Mouse (Mus musculus): ENCODE data around the gene Olfr1241. TPM values are rescaled to one million over a fixed set of nuclear protein-coding genes. Genes with fewer than 3 reads are reported as not detected.

Gene Olfr1241
- polyA plus RNA-seq (2014; fragmentation: Nextera tagmentation; extraction: Ambion mirVana) = not detected in 2 replicates

- no peak within 1 kb of the TSS for H3K4me3 ChIP-seq (ENCODE audit: low read depth, low read length)
- no peaks in the 10 kb centered on the region for H3K4me1 ChIP-seq (replicated peaks; ENCODE audit: control insufficient read depth, insufficient read depth, low read length)
- H3K9ac ChIP-seq (ENCODE audit: low read length) = no peak within 1 kb of the TSS
- no peaks in the 10 kb centered on the region for H3K36me3 ChIP-seq (ENCODE audit: control insufficient read depth, insufficient read depth, low read length)
- no peak within 1 kb of the TSS for H3K27ac ChIP-seq (ENCODE audit: low read depth)
- no peaks in the 10 kb centered on the region for H3K9me3 ChIP-seq (ENCODE audit: control insufficient read depth, low read length)
- no peak for DNase-seq (ENCODE audit: low spot score)
- no peak for ATAC-seq (replicated peaks; ENCODE audit: low FRiP score, low TSS enrichment, low read depth)
- no peaks in the 10 kb centered on the region for H3K27me3 ChIP-seq (replicated peaks; ENCODE audit: control insufficient read depth, insufficient read depth, low read length)
- no peak within 1 kb of the TSS for H3K4me2 ChIP-seq (ENCODE audit: low read length)
Measured at GRCm38 (mm10) chr2:89487026-89487425, at the start of gene Olfr1241. TSS of gene Olfr1241 (minus strand) at chr2:89487126.

- Histone ChIP-seq H3K27me3 (replicated peaks; ENCODE audit: control insufficient read depth, insufficient read depth, low read length) (no peaks in the 10 kb centered on the region), H3K4me1 (replicated peaks; ENCODE audit: control insufficient read depth, insufficient read depth, low read length) (no peaks in the 10 kb centered on the region), H3K4me2 (ENCODE audit: low read length) (no peak within 1 kb of the TSS), H3K27ac (ENCODE audit: low read depth) (no peak within 1 kb of the TSS), H3K9ac (ENCODE audit: low read length) (no peak within 1 kb of the TSS), H3K9me3 (ENCODE audit: control insufficient read depth, low read length) (no peaks in the 10 kb centered on the region), H3K36me3 (ENCODE audit: control insufficient read depth, insufficient read depth, low read length) (no peaks in the 10 kb centered on the region), H3K4me3 (ENCODE audit: low read depth, low read length) (no peak within 1 kb of the TSS)
- ATAC-seq (replicated peaks; ENCODE audit: low FRiP score, low TSS enrichment, low read depth) = no peak
- WGBS = 85% methylated on average over 1 of the region's 1 CpGs
- DNase-seq (ENCODE audit: low spot score) = no peak
Measured at GRCm38 (mm10) chr2:89531387-89531786, 44.5 kb upstream of the Olfr1241 start, which contains the start of gene Olfr1243. TSS of gene Olfr1243 (minus strand) at chr2:89531487.

- no peak for ATAC-seq (replicated peaks; ENCODE audit: low FRiP score, low TSS enrichment, low read depth)
- no peaks in the 10 kb centered on the region for H3K4me1 ChIP-seq (replicated peaks; ENCODE audit: control insufficient read depth, insufficient read depth, low read length)
- no peak for DNase-seq (ENCODE audit: low spot score)
- no peaks in the 10 kb centered on the region for H3K36me3 ChIP-seq (ENCODE audit: control insufficient read depth, insufficient read depth, low read length)
- no peak within 1 kb of the TSS for H3K4me2 ChIP-seq (ENCODE audit: low read length)
- WGBS = 78% methylated on average over 1 of the region's 1 CpGs
- H3K27me3 ChIP-seq (replicated peaks; ENCODE audit: control insufficient read depth, insufficient read depth, low read length) = no peaks in the 10 kb centered on the region
- H3K9ac ChIP-seq (ENCODE audit: low read length) = no peak within 1 kb of the TSS
- H3K4me3 ChIP-seq (ENCODE audit: low read depth, low read length) = no peak within 1 kb of the TSS
- no peak within 1 kb of the TSS for H3K27ac ChIP-seq (ENCODE audit: low read depth)
- H3K9me3 ChIP-seq (ENCODE audit: control insufficient read depth, low read length) = no peaks in the 10 kb centered on the region
Measured at GRCm38 (mm10) chr2:89498235-89498634, 11.3 kb upstream of the Olfr1241 start, which contains the start of gene Olfr1242. TSS of gene Olfr1242 (minus strand) at chr2:89498335.

- Histone ChIP-seq H3K9ac (ENCODE audit: low read length) (no peak within 1 kb of the TSS), H3K4me1 (replicated peaks; ENCODE audit: control insufficient read depth, insufficient read depth, low read length) (no peaks in the 10 kb centered on the region), H3K27me3 (replicated peaks; ENCODE audit: control insufficient read depth, insufficient read depth, low read length) (no peaks in the 10 kb centered on the region), H3K27ac (ENCODE audit: low read depth) (no peak within 1 kb of the TSS), H3K4me3 (ENCODE audit: low read depth, low read length) (no peak within 1 kb of the TSS), H3K36me3 (ENCODE audit: control insufficient read depth, insufficient read depth, low read length) (no peaks in the 10 kb centered on the region), H3K4me2 (ENCODE audit: low read length) (no peak within 1 kb of the TSS), H3K9me3 (ENCODE audit: control insufficient read depth, low read length) (no peaks in the 10 kb centered on the region)
- ATAC-seq (replicated peaks; ENCODE audit: low FRiP score, low TSS enrichment, low read depth) (no peak), DNase-seq (ENCODE audit: low spot score) (no peak)
- WGBS = 84% methylated on average over 3 of the region's 3 CpGs
Measured at GRCm38 (mm10) chr2:89442900-89443299, 44.0 kb downstream of the Olfr1241 start, which contains the start of gene Olfr1240. TSS of gene Olfr1240 (minus strand) at chr2:89443000.

Other genes with a start within 250 kb of the Olfr1241 start
- not detected in 2 replicates for gene Olfr1228, start 233.1 kb downstream of the Olfr1241 start, polyA plus RNA-seq (2014; fragmentation: Nextera tagmentation; extraction: Ambion mirVana)
- gene Olfr1229, start 199.1 kb downstream of the Olfr1241 start, polyA plus RNA-seq (2014; fragmentation: Nextera tagmentation; extraction: Ambion mirVana) = not detected in 2 replicates
- gene Olfr1230, start 189.9 kb downstream of the Olfr1241 start, polyA plus RNA-seq (2014; fragmentation: Nextera tagmentation; extraction: Ambion mirVana) = not detected in 2 replicates
- not detected in 2 replicates for gene Olfr1231, start 180.1 kb downstream of the Olfr1241 start, polyA plus RNA-seq (2014; fragmentation: Nextera tagmentation; extraction: Ambion mirVana)
- gene Olfr1232, start 157.5 kb downstream of the Olfr1241 start, polyA plus RNA-seq (2014; fragmentation: Nextera tagmentation; extraction: Ambion mirVana) = not detected in 2 replicates
- gene Olfr1233, start 144.7 kb downstream of the Olfr1241 start, polyA plus RNA-seq (2014; fragmentation: Nextera tagmentation; extraction: Ambion mirVana) = not detected in 2 replicates
- not detected in 2 replicates for gene Olfr1234, start 122.3 kb downstream of the Olfr1241 start, polyA plus RNA-seq (2014; fragmentation: Nextera tagmentation; extraction: Ambion mirVana)
- gene Olfr1238, start 77.5 kb downstream of the Olfr1241 start, polyA plus RNA-seq (2014; fragmentation: Nextera tagmentation; extraction: Ambion mirVana) = not detected in 2 replicates
- not detected in 2 replicates for gene Olfr1239, start 66.7 kb downstream of the Olfr1241 start, polyA plus RNA-seq (2014; fragmentation: Nextera tagmentation; extraction: Ambion mirVana)
- not detected in 2 replicates for gene Olfr1240, start 44.1 kb downstream of the Olfr1241 start, polyA plus RNA-seq (2014; fragmentation: Nextera tagmentation; extraction: Ambion mirVana)
- gene Olfr1242, start 11.2 kb upstream of the Olfr1241 start, polyA plus RNA-seq (2014; fragmentation: Nextera tagmentation; extraction: Ambion mirVana) = not detected in 2 replicates
- gene Olfr1243, start 44.4 kb upstream of the Olfr1241 start, polyA plus RNA-seq (2014; fragmentation: Nextera tagmentation; extraction: Ambion mirVana) = not detected in 2 replicates
- gene Olfr1245, start 91.3 kb upstream of the Olfr1241 start, polyA plus RNA-seq (2014; fragmentation: Nextera tagmentation; extraction: Ambion mirVana) = not detected in 2 replicates
- gene Olfr1246, start 106.0 kb upstream of the Olfr1241 start, polyA plus RNA-seq (2014; fragmentation: Nextera tagmentation; extraction: Ambion mirVana) = not detected in 2 replicates
- not detected in 2 replicates for gene Olfr1247, start 127.0 kb upstream of the Olfr1241 start, polyA plus RNA-seq (2014; fragmentation: Nextera tagmentation; extraction: Ambion mirVana)
- not detected in 2 replicates for gene Olfr1248, start 131.1 kb upstream of the Olfr1241 start, polyA plus RNA-seq (2014; fragmentation: Nextera tagmentation; extraction: Ambion mirVana)
- gene Olfr1249, start 147.9 kb upstream of the Olfr1241 start, polyA plus RNA-seq (2014; fragmentation: Nextera tagmentation; extraction: Ambion mirVana) = not detected in 2 replicates
- not detected in 2 replicates for gene Olfr1250, start 174.3 kb upstream of the Olfr1241 start, polyA plus RNA-seq (2014; fragmentation: Nextera tagmentation; extraction: Ambion mirVana)
- gene Olfr1251, start 184.8 kb upstream of the Olfr1241 start, polyA plus RNA-seq (2014; fragmentation: Nextera tagmentation; extraction: Ambion mirVana) = not detected in 2 replicates
- not detected in 2 replicates for gene Olfr1252, start 237.9 kb upstream of the Olfr1241 start, polyA plus RNA-seq (2014; fragmentation: Nextera tagmentation; extraction: Ambion mirVana)